Mouse (Mus musculus): ENCODE measurements around the gene Ect2. TPM values are rescaled to one million over a fixed set of nuclear protein-coding genes. Genes with fewer than 3 reads are reported as not detected.

Ect2 gene
- polyA plus RNA-seq, 1 experiment from 2014 or later = 35.6 TPM

DNA sequence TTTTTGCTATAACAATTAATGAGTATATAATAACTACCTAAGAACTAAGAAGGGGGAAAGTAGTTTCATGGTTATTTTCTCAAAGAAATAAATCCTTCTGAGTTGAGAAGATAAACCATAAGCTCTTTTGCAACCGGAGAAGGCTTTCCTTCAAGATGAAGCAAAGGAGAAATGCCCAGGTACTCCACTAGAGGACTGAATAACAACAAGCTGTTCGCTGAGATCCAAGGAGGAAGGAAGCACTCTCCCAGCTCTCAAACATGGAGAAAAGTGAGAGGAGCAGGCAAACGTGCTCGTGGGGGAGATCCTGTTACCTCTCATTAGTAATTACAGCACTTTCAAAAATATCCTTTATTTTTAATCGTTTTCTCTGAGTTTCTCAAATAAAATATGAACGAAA is 46.5 kb downstream of the Ect2 start:
- no peak for ATAC-seq (ENCODE audit: low read depth)
- no peak overlapping the region for H3K27ac ChIP-seq (replicated peaks; ENCODE audit: low read depth, low read length)
- peaks cover 22% of the 10 kb centered on the region for H3K36me3 ChIP-seq (ENCODE audit: control insufficient read depth, insufficient read depth, low read length)
- no peaks in the 10 kb centered on the region for H3K9me3 ChIP-seq (ENCODE audit: control insufficient read depth, low read length)
- no peaks in the 10 kb centered on the region for H3K27me3 ChIP-seq (replicated peaks; ENCODE audit: control insufficient read depth, insufficient read depth, low read length)
- no peaks in the 10 kb centered on the region for H3K4me1 ChIP-seq (ENCODE audit: control insufficient read depth, insufficient read depth, low read length)
- H3K4me2 ChIP-seq (ENCODE audit: low read depth, low read length) = no peak overlapping the region
- WGBS = 75% methylated on average over 6 of the region's 6 CpGs
- peak; percentile 20 for DNase-seq (ENCODE audit: low spot score)
- no peak overlapping the region for H3K4me3 ChIP-seq (ENCODE audit: low read depth, low read length)
- H3K9ac ChIP-seq (ENCODE audit: low read depth, low read length) = no peak overlapping the region

GRCm38 (mm10) chr3:27102965-27103364 is 50.7 kb downstream of the Ect2 start:
- WGBS = 82% methylated on average over 6 of the region's 6 CpGs
- H3K9ac ChIP-seq (ENCODE audit: low read depth, low read length) = no peak overlapping the region
- peak; percentile 33 for DNase-seq (ENCODE audit: low spot score)
- no peak overlapping the region for H3K4me2 ChIP-seq (ENCODE audit: low read depth, low read length)
- no peaks in the 10 kb centered on the region for H3K4me1 ChIP-seq (ENCODE audit: control insufficient read depth, insufficient read depth, low read length)
- ATAC-seq (ENCODE audit: low read depth) = no peak
- H3K4me3 ChIP-seq (ENCODE audit: low read depth, low read length) = no peak overlapping the region
- H3K36me3 ChIP-seq (ENCODE audit: control insufficient read depth, insufficient read depth, low read length) = peaks cover 33% of the 10 kb centered on the region
- H3K27ac ChIP-seq (replicated peaks; ENCODE audit: low read depth, low read length) = no peak overlapping the region
- no peaks in the 10 kb centered on the region for H3K9me3 ChIP-seq (ENCODE audit: control insufficient read depth, low read length)
- no peaks in the 10 kb centered on the region for H3K27me3 ChIP-seq (replicated peaks; ENCODE audit: control insufficient read depth, insufficient read depth, low read length)

- Histone ChIP-seq H3K9ac (ENCODE audit: low read depth, low read length) (no peak overlapping the region), H3K36me3 (ENCODE audit: control insufficient read depth, insufficient read depth, low read length) (peaks cover 36% of the 10 kb centered on the region), H3K27ac (replicated peaks; ENCODE audit: low read depth, low read length) (no peak overlapping the region), H3K27me3 (replicated peaks; ENCODE audit: control insufficient read depth, insufficient read depth, low read length) (no peaks in the 10 kb centered on the region), H3K9me3 (ENCODE audit: control insufficient read depth, low read length) (no peaks in the 10 kb centered on the region), H3K4me2 (ENCODE audit: low read depth, low read length) (no peak overlapping the region), H3K4me1 (ENCODE audit: control insufficient read depth, insufficient read depth, low read length) (no peaks in the 10 kb centered on the region), H3K4me3 (ENCODE audit: low read depth, low read length) (no peak overlapping the region)
- ATAC-seq (ENCODE audit: low read depth) = no peak
- DNase-seq (ENCODE audit: low spot score) = no peak
- 93% methylated on average over 6 of the region's 6 CpGs for WGBS
These were observed 55.0 kb downstream of the Ect2 start for GRCm38 (mm10) chr3:27098633-27099032.

GRCm38 (mm10) chr3:27086221-27086620 is 67.5 kb downstream of the Ect2 start:
- Histone ChIP-seq H3K27ac (replicated peaks; ENCODE audit: low read depth, low read length) (no peak overlapping the region), H3K36me3 (ENCODE audit: control insufficient read depth, insufficient read depth, low read length) (peaks cover 6% of the 10 kb centered on the region), H3K4me1 (ENCODE audit: control insufficient read depth, insufficient read depth, low read length) (no peaks in the 10 kb centered on the region), H3K9me3 (ENCODE audit: control insufficient read depth, low read length) (no peaks in the 10 kb centered on the region), H3K27me3 (replicated peaks; ENCODE audit: control insufficient read depth, insufficient read depth, low read length) (no peaks in the 10 kb centered on the region), H3K4me2 (ENCODE audit: low read depth, low read length) (no peak overlapping the region), H3K4me3 (ENCODE audit: low read depth, low read length) (no peak overlapping the region), H3K9ac (ENCODE audit: low read depth, low read length) (no peak overlapping the region)
- 95% methylated on average over 6 of the region's 6 CpGs for WGBS
- ATAC-seq (ENCODE audit: low read depth) (no peak), DNase-seq (ENCODE audit: low spot score) (no peak)

GRCm38 (mm10) chr3:27081229-27082060 is 72.2 kb downstream of the Ect2 start:
- Histone ChIP-seq H3K9me3 (ENCODE audit: control insufficient read depth, low read length) (no peaks in the 10 kb centered on the region), H3K36me3 (ENCODE audit: control insufficient read depth, insufficient read depth, low read length) (no peaks in the 10 kb centered on the region), H3K4me3 (ENCODE audit: low read depth, low read length) (no peak overlapping the region), H3K27me3 (replicated peaks; ENCODE audit: control insufficient read depth, insufficient read depth, low read length) (no peaks in the 10 kb centered on the region), H3K27ac (replicated peaks; ENCODE audit: low read depth, low read length) (no peak overlapping the region), H3K4me1 (ENCODE audit: control insufficient read depth, insufficient read depth, low read length) (no peaks in the 10 kb centered on the region), H3K9ac (ENCODE audit: low read depth, low read length) (no peak overlapping the region), H3K4me2 (ENCODE audit: low read depth, low read length) (no peak overlapping the region)
- 84% methylated on average over 13 of the region's 13 CpGs for WGBS
- ATAC-seq (ENCODE audit: low read depth) (no peak), DNase-seq (ENCODE audit: low spot score) (no peak)

DNA sequence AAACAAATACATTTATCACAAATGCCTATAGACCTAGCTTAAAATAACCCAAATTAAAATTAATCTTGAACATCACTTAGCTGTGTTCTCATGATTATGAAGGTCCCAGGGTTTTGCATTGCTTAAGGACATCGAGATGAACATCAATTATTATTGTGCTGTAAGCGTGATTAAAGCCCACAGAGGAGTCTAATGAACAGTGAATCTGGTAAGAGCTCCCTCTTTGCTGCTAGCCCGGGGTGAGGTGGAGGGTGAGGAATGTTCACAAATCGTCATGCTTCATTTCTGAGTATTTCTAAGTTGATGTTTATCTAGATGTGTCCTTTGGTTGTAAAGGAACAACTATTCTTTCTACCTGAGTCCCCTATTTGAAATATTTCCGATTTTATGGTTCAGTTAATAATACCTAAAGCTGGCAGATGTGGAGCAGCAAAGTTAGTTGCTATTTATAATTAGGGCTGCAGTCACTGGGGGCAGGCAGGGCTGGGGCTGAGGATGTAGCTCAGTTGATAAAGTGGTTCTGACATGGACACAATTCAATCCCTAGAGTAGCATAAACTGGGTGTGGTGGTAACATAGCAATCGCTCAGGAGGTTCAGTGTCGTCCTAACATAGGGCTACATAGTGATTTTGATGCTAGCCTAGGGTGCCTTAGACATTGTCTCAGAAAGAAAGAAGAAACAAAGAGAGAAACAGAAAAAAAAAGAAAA is 73.5 kb downstream of the Ect2 start:
- Histone ChIP-seq H3K27me3 (replicated peaks; ENCODE audit: control insufficient read depth, insufficient read depth, low read length) (no peaks in the 10 kb centered on the region), H3K9me3 (ENCODE audit: control insufficient read depth, low read length) (no peaks in the 10 kb centered on the region), H3K4me3 (ENCODE audit: low read depth, low read length) (no peak overlapping the region), H3K4me1 (ENCODE audit: control insufficient read depth, insufficient read depth, low read length) (no peaks in the 10 kb centered on the region), H3K4me2 (ENCODE audit: low read depth, low read length) (no peak overlapping the region), H3K27ac (replicated peaks; ENCODE audit: low read depth, low read length) (no peak overlapping the region), H3K36me3 (ENCODE audit: control insufficient read depth, insufficient read depth, low read length) (no peaks in the 10 kb centered on the region), H3K9ac (ENCODE audit: low read depth, low read length) (no peak overlapping the region)
- DNase-seq (ENCODE audit: low spot score) (no peak), ATAC-seq (ENCODE audit: low read depth) (peak; percentile 33; the same call in 1 of the 2 replicates)
- WGBS = 66% methylated on average over 7 of the region's 7 CpGs

DNA sequence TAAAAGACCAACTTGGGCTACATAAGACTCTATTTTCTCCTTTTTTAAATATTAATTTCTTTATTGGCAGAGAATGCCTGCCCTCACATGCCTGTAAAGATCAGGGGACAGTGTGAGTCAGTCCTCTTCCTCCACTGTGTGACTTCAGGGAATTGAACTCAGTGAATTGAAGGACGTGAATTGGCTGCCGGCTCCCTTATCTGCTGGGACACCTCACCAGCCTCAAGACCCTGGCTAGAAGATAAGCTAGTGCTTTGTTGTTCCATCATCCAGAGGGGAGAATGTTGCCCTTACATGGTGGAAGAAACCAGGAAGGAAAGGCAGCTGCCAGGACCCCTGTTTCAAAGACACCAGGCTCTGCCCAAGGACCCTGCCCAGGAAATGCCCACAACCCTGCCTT is 79.8 kb downstream of the Ect2 start:
- Histone ChIP-seq H3K36me3 (ENCODE audit: control insufficient read depth, insufficient read depth, low read length) (no peaks in the 10 kb centered on the region), H3K4me3 (ENCODE audit: low read depth, low read length) (no peak overlapping the region), H3K9me3 (ENCODE audit: control insufficient read depth, low read length) (no peaks in the 10 kb centered on the region), H3K4me1 (ENCODE audit: control insufficient read depth, insufficient read depth, low read length) (no peaks in the 10 kb centered on the region), H3K27me3 (replicated peaks; ENCODE audit: control insufficient read depth, insufficient read depth, low read length) (no peaks in the 10 kb centered on the region), H3K27ac (replicated peaks; ENCODE audit: low read depth, low read length) (no peak overlapping the region), H3K4me2 (ENCODE audit: low read depth, low read length) (no peak overlapping the region), H3K9ac (ENCODE audit: low read depth, low read length) (no peak overlapping the region)
- DNase-seq (ENCODE audit: low spot score) = no peak
- ATAC-seq (ENCODE audit: low read depth) = no peak
- 84% methylated on average over 2 of the region's 2 CpGs for WGBS

DNA sequence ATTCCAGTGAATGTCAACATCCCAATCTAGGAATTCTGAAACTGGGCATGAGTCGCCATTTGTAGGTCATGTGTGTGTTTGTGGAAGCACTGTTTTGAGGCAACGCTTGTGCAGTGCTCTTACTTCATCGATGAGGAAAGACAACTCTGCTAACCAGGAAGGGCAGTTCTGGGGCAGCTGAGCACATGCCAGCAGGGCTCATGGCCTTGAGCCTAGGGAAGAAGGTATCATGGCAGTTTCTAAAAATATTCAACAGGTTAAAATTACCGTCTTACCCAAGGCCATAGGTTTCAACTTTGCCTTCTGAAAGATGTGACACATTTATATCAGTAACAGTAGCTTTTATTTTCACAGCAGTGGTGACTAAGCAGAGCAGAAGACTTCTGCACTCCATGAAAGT is 82.0 kb downstream of the Ect2 start:
- Histone ChIP-seq H3K9ac (ENCODE audit: low read depth, low read length) (no peak overlapping the region), H3K9me3 (ENCODE audit: control insufficient read depth, low read length) (no peaks in the 10 kb centered on the region), H3K36me3 (ENCODE audit: control insufficient read depth, insufficient read depth, low read length) (no peaks in the 10 kb centered on the region), H3K4me1 (ENCODE audit: control insufficient read depth, insufficient read depth, low read length) (no peaks in the 10 kb centered on the region), H3K4me3 (ENCODE audit: low read depth, low read length) (no peak overlapping the region), H3K27me3 (replicated peaks; ENCODE audit: control insufficient read depth, insufficient read depth, low read length) (no peaks in the 10 kb centered on the region), H3K4me2 (ENCODE audit: low read depth, low read length) (no peak overlapping the region), H3K27ac (replicated peaks; ENCODE audit: low read depth, low read length) (no peak overlapping the region)
- no peak for ATAC-seq (ENCODE audit: low read depth)
- DNase-seq (ENCODE audit: low spot score) = no peak
- 92% methylated on average over 4 of the region's 4 CpGs for WGBS

Data from embryonic facial prominence, embryonic 14.5 days (tissue).